Mouse (Mus musculus): ENCODE measurements around the gene Ncoa6.
A peak's percentile ranks its signal among the peaks of the same experiment; 100 is the strongest.

Gene Ncoa6

GRCm38 (mm10) chr2:155367635-155368284 lies 105.9 kb downstream of the Ncoa6 start:
- DNase-seq (ENCODE audit: low read depth), result no peak

- DNase-seq (ENCODE audit: low read depth), result peak; percentile 29
Observed at GRCm38 (mm10) chr2:155357686-155358399, 115.9 kb downstream of the Ncoa6 start.

GRCm38 (mm10) chr2:155356971-155357591 lies 116.6 kb downstream of the Ncoa6 start, which contains the start of gene Pigu:
TSS of gene Pigu (minus strand) at chr2:155357430.
- peak; percentile 96 for DNase-seq (ENCODE audit: low read depth)

GRCm38 (mm10) chr2:155354402-155354801 lies 119.3 kb downstream of the Ncoa6 start:
- DNase-seq (ENCODE audit: low read depth), result no peak

GRCm38 (mm10) chr2:155346670-155347069 lies 127.0 kb downstream of the Ncoa6 start:
- DNase-seq (ENCODE audit: low read depth), result no peak

Measured in NIH3T3 (cell line).